Mouse (Mus musculus): ENCODE data around the gene Tmem41b. TPM values are rescaled to one million over a fixed set of nuclear protein-coding genes. Genes with fewer than 3 reads are reported as not detected.
A peak's percentile ranks its signal among the peaks of the same experiment; 100 is the strongest.
"Not testable (repeated sequence)": the region's sequence is repeated elsewhere in the genome, so short reads cannot be mapped to it uniquely, and the experiment has no call there.

Gene Tmem41b
- polyA plus RNA-seq (2011; ENCODE audit: insufficient read length, low read depth, missing spikeins) = 77.0 and 90.7 TPM in 2 replicates

- Histone ChIP-seq H3K4me3 (ENCODE audit: insufficient read depth, low read length) (peak within 1 kb of the TSS; percentile 99), H3K27ac (ENCODE audit: insufficient read depth, low read length) (peak within 1 kb of the TSS; percentile 62)
- H3K4me1 ChIP-seq (ENCODE audit: control insufficient read depth, insufficient read depth, low read length) = not testable (repeated sequence)
Observed at GRCm38 (mm10) chr7:109986775-109987174, at the start of gene Tmem41b. Gene Tmem41b, minus strand, starts transcription at chr7:109986929.

- H3K4me3 ChIP-seq (ENCODE audit: insufficient read depth, low read length) = no peak overlapping the region
- H3K27ac ChIP-seq (ENCODE audit: insufficient read depth, low read length) = no peak overlapping the region
- H3K4me1 ChIP-seq (ENCODE audit: control insufficient read depth, insufficient read depth, low read length) = no peaks in the 10 kb centered on the region
- TF ChIP-seq POLR2A (IDR thresholded peaks at IDR 0.05; ENCODE audit: low read depth, low read length) = no peak
- TF ChIP-seq CTCF (IDR thresholded peaks at IDR 0.05; ENCODE audit: borderline replicate concordance, insufficient read depth, low read length) = no peak
Observed at GRCm38 (mm10) chr7:110030342-110030741, 43.6 kb upstream of the Tmem41b start.

GRCm38 (mm10) chr7:110028826-110029225, 42.1 kb upstream of the Tmem41b start:
- Histone ChIP-seq H3K4me1 (ENCODE audit: control insufficient read depth, insufficient read depth, low read length) (no peaks in the 10 kb centered on the region), H3K27ac (ENCODE audit: insufficient read depth, low read length) (no peak overlapping the region), H3K4me3 (ENCODE audit: insufficient read depth, low read length) (no peak overlapping the region)
- TF ChIP-seq CTCF (IDR thresholded peaks at IDR 0.05; ENCODE audit: borderline replicate concordance, insufficient read depth, low read length) = no peak
- no peak for TF ChIP-seq POLR2A (IDR thresholded peaks at IDR 0.05; ENCODE audit: low read depth, low read length)

GRCm38 (mm10) chr7:110026594-110026993, 39.9 kb upstream of the Tmem41b start:
- Histone ChIP-seq H3K4me1 (ENCODE audit: control insufficient read depth, insufficient read depth, low read length) (no peaks in the 10 kb centered on the region), H3K4me3 (ENCODE audit: insufficient read depth, low read length) (no peak overlapping the region), H3K27ac (ENCODE audit: insufficient read depth, low read length) (no peak overlapping the region)
- no peak for TF ChIP-seq POLR2A (IDR thresholded peaks at IDR 0.05; ENCODE audit: low read depth, low read length)
- TF ChIP-seq CTCF (IDR thresholded peaks at IDR 0.05; ENCODE audit: borderline replicate concordance, insufficient read depth, low read length) = no peak

- Histone ChIP-seq H3K27ac (ENCODE audit: insufficient read depth, low read length) (no peak overlapping the region), H3K4me1 (ENCODE audit: control insufficient read depth, insufficient read depth, low read length) (no peaks in the 10 kb centered on the region), H3K4me3 (ENCODE audit: insufficient read depth, low read length) (no peak overlapping the region)
- TF ChIP-seq CTCF (IDR thresholded peaks at IDR 0.05; ENCODE audit: borderline replicate concordance, insufficient read depth, low read length) (no peak), POLR2A (IDR thresholded peaks at IDR 0.05; ENCODE audit: low read depth, low read length) (no peak)
Observed at GRCm38 (mm10) chr7:110023553-110023952, 36.8 kb upstream of the Tmem41b start.

GRCm38 (mm10) chr7:110018631-110019482, 32.1 kb upstream of the Tmem41b start:
- peak overlapping the region; percentile 75; the same call in 1 of the 2 replicates for H3K27ac ChIP-seq (ENCODE audit: insufficient read depth, low read length)
- no peaks in the 10 kb centered on the region for H3K4me1 ChIP-seq (ENCODE audit: control insufficient read depth, insufficient read depth, low read length)
- peak overlapping the region; percentile 94 for H3K4me3 ChIP-seq (ENCODE audit: insufficient read depth, low read length)
- TF ChIP-seq POLR2A (IDR thresholded peaks at IDR 0.05; ENCODE audit: low read depth, low read length) (0 out of 2 replicates have a peak, but pooled peaks have one; percentile 42), CTCF (IDR thresholded peaks at IDR 0.05; ENCODE audit: borderline replicate concordance, insufficient read depth, low read length) (no peak)

- H3K4me1 ChIP-seq (ENCODE audit: control insufficient read depth, insufficient read depth, low read length) = no peaks in the 10 kb centered on the region
- no peak for TF ChIP-seq CTCF (IDR thresholded peaks at IDR 0.05; ENCODE audit: borderline replicate concordance, insufficient read depth, low read length)
- peak; percentile 95 for TF ChIP-seq POLR2A (IDR thresholded peaks at IDR 0.05; ENCODE audit: low read depth, low read length)
- H3K4me3 ChIP-seq (ENCODE audit: insufficient read depth, low read length) = peak within 1 kb of the TSS; percentile 94
- peak within 1 kb of the TSS; percentile 75 for H3K27ac ChIP-seq (ENCODE audit: insufficient read depth, low read length)
Observed at GRCm38 (mm10) chr7:110018117-110018630, 31.4 kb upstream of the Tmem41b start, which contains the start of gene Ipo7. Gene Ipo7, plus strand, starts transcription at chr7:110018274.

- no peaks in the 10 kb centered on the region for H3K4me1 ChIP-seq (ENCODE audit: control insufficient read depth, insufficient read depth, low read length)
- H3K27ac ChIP-seq (ENCODE audit: insufficient read depth, low read length) = no peak overlapping the region
- no peak overlapping the region for H3K4me3 ChIP-seq (ENCODE audit: insufficient read depth, low read length)
- TF ChIP-seq POLR2A (IDR thresholded peaks at IDR 0.05; ENCODE audit: low read depth, low read length) = no peak
Observed at GRCm38 (mm10) chr7:110014272-110014671, 27.5 kb upstream of the Tmem41b start.

- H3K27ac ChIP-seq (ENCODE audit: insufficient read depth, low read length) = no peak overlapping the region
- no peak overlapping the region for H3K4me3 ChIP-seq (ENCODE audit: insufficient read depth, low read length)
- no peaks in the 10 kb centered on the region for H3K4me1 ChIP-seq (ENCODE audit: control insufficient read depth, insufficient read depth, low read length)
- TF ChIP-seq CTCF (IDR thresholded peaks at IDR 0.05; ENCODE audit: borderline replicate concordance, insufficient read depth, low read length) = no peak
- no peak for TF ChIP-seq POLR2A (IDR thresholded peaks at IDR 0.05; ENCODE audit: low read depth, low read length)
Observed at GRCm38 (mm10) chr7:110011417-110011816, 24.7 kb upstream of the Tmem41b start.

GRCm38 (mm10) chr7:110009084-110009483, 22.4 kb upstream of the Tmem41b start:
- no peaks in the 10 kb centered on the region for H3K4me1 ChIP-seq (ENCODE audit: control insufficient read depth, insufficient read depth, low read length)
- TF ChIP-seq POLR2A (IDR thresholded peaks at IDR 0.05; ENCODE audit: low read depth, low read length) = no peak
- no peak for TF ChIP-seq CTCF (IDR thresholded peaks at IDR 0.05; ENCODE audit: borderline replicate concordance, insufficient read depth, low read length)

More at GRCm38 (mm10) chr7:110009084-110009483, 22.4 kb upstream of the Tmem41b start:
- Histone ChIP-seq H3K4me3 (ENCODE audit: insufficient read depth, low read length) (no peak overlapping the region), H3K27ac (ENCODE audit: insufficient read depth, low read length) (no peak overlapping the region)

All from embryonic fibroblast, embryonic 13.5 days (primary cell).